Mouse (Mus musculus) ES-Bruce4 (cell line): ENCODE measurements at regions not wholly inside any gene's neighbourhood (a gene's known extent, or its start where the extent isn't known, plus 50 kb on each side); places are given as distances from the start of the nearest gene placed in this dataset.

Source experiments
- CTCF ChIP-seq: IDR thresholded peaks from one replicate; pipeline ENCODE4 v1.8.1; 2011; ENCODE audit warnings: low read depth, low read length
- EP300 ChIP-seq: IDR thresholded peaks from 2 replicates; pipeline ENCODE4 v1.6.1; 2011; ENCODE audit warnings: low read depth, low read length; ENCODE audit not compliant: insufficient read depth
- POLR2A ChIP-seq: IDR thresholded peaks from one replicate; pipeline ENCODE4 v1.8.1; 2011; ENCODE audit warnings: low read length; ENCODE audit not compliant: insufficient read depth

GRCm38 (mm10) chr4:125777126-125777525 is 247.2 kb upstream of the Csf3r start:
- TF ChIP-seq CTCF (no peak), EP300 (no peak), POLR2A (no peak)
